Mouse (Mus musculus): ENCODE measurements around the gene Gm21992. TPM values are rescaled to one million over a fixed set of nuclear protein-coding genes. Genes with fewer than 3 reads are reported as not detected.
"Not testable (repeated sequence)": the region's sequence is repeated elsewhere in the genome, so short reads cannot be mapped to it uniquely, and the experiment has no call there.

Gene Gm21992
- polyA plus RNA-seq, 1 experiment from 2014 or later: 20.9 TPM

- 77% methylated on average over 8 of the region's 8 CpGs for WGBS
- ATAC-seq (ENCODE audit: insufficient number of reproducible peaks, insufficient read depth, low FRiP score, low read depth): not testable (repeated sequence)
Observed at GRCm38 (mm10) chr19:4812334-4812949, 1.0 kb upstream of the Gm21992 start.

GRCm38 (mm10) chr19:4811909-4812242 lies 464 bp upstream of the Gm21992 start:
- H3K27ac ChIP-seq (replicated peaks in 1 of 2; ENCODE audit: control insufficient read depth in 1 of 2, insufficient read depth in 1 of 2, low read depth in 2 of 2, low read length in 2 of 2): peak overlapping the region; percentile 92 to 97
- ATAC-seq (ENCODE audit: insufficient number of reproducible peaks, insufficient read depth, low FRiP score, low read depth): peak; percentile 27
- H3K9me3 ChIP-seq (ENCODE audit: control insufficient read depth, low read length): no peaks in the 10 kb centered on the region
- H3K4me3 ChIP-seq (ENCODE audit: control insufficient read depth in 1 of 2, insufficient read depth in 1 of 2, low read depth in 1 of 2, low read length in 2 of 2): peak overlapping the region; percentile 75 to 80
- peak overlapping the region; percentile 87 for H3K9ac ChIP-seq (ENCODE audit: low read length)
- no peaks in the 10 kb centered on the region for H3K27me3 ChIP-seq (ENCODE audit: control insufficient read depth, insufficient read depth, low read length)
- H3K4me1 ChIP-seq (ENCODE audit: control insufficient read depth in 2 of 2, insufficient read depth in 2 of 2, low read length in 2 of 2): peaks cover 7 to 22% of the 10 kb centered on the region in 2 experiments
- H3K4me2 ChIP-seq (ENCODE audit: low read length): peak overlapping the region; percentile 69
- WGBS: 5% methylated on average over 12 of the region's 12 CpGs
- no peaks in the 10 kb centered on the region for H3K36me3 ChIP-seq (ENCODE audit: control insufficient read depth, insufficient read depth, low read length)

More at GRCm38 (mm10) chr19:4812334-4812949, 1.0 kb upstream of the Gm21992 start:
- H3K4me1 ChIP-seq (ENCODE audit: control insufficient read depth in 2 of 2, insufficient read depth in 2 of 2, low read length in 2 of 2): peaks cover 7 to 22% of the 10 kb centered on the region in 2 experiments
- peak overlapping the region; percentile 69 for H3K4me2 ChIP-seq (ENCODE audit: low read length)
- H3K9me3 ChIP-seq (ENCODE audit: control insufficient read depth, low read length); H3K27me3 ChIP-seq (ENCODE audit: control insufficient read depth, insufficient read depth, low read length); H3K36me3 ChIP-seq (ENCODE audit: control insufficient read depth, insufficient read depth, low read length): not testable (repeated sequence)
- peak overlapping the region; percentile 75 to 80 for H3K4me3 ChIP-seq (ENCODE audit: control insufficient read depth in 1 of 2, insufficient read depth in 1 of 2, low read depth in 1 of 2, low read length in 2 of 2)
- peak overlapping the region; percentile 92 to 97 for H3K27ac ChIP-seq (replicated peaks in 1 of 2; ENCODE audit: control insufficient read depth in 1 of 2, insufficient read depth in 1 of 2, low read depth in 2 of 2, low read length in 2 of 2)
- H3K9ac ChIP-seq (ENCODE audit: low read length): peak overlapping the region; percentile 87

- no peaks in the 10 kb centered on the region for H3K9me3 ChIP-seq (ENCODE audit: control insufficient read depth, low read length)
- peak overlapping the region; percentile 75 to 87 for H3K4me3 ChIP-seq (ENCODE audit: control insufficient read depth in 1 of 2, insufficient read depth in 1 of 2, low read depth in 1 of 2, low read length in 2 of 2)
- H3K9ac ChIP-seq (ENCODE audit: low read length): peak overlapping the region; percentile 89
- H3K4me2 ChIP-seq (ENCODE audit: low read length): peak overlapping the region; percentile 89
- ATAC-seq (ENCODE audit: insufficient number of reproducible peaks, insufficient read depth, low FRiP score, low read depth): no peak
- H3K27ac ChIP-seq (replicated peaks in 1 of 2; ENCODE audit: control insufficient read depth in 1 of 2, insufficient read depth in 1 of 2, low read depth in 2 of 2, low read length in 2 of 2): peak overlapping the region; percentile 92 to 97
- WGBS: under 1% methylated on average over 17 of the region's 17 CpGs
- peaks cover 7 to 24% of the 10 kb centered on the region in 2 experiments for H3K4me1 ChIP-seq (ENCODE audit: control insufficient read depth in 2 of 2, insufficient read depth in 2 of 2, low read length in 2 of 2)
- no peaks in the 10 kb centered on the region for H3K27me3 ChIP-seq (ENCODE audit: control insufficient read depth, insufficient read depth, low read length)
- no peaks in the 10 kb centered on the region for H3K36me3 ChIP-seq (ENCODE audit: control insufficient read depth, insufficient read depth, low read length)
Observed at GRCm38 (mm10) chr19:4810746-4811062, 708 bp downstream of the Gm21992 start.

GRCm38 (mm10) chr19:4810309-4810708 lies 1.1 kb downstream of the Gm21992 start:
- H3K36me3 ChIP-seq (ENCODE audit: control insufficient read depth, insufficient read depth, low read length): no peaks in the 10 kb centered on the region
- H3K4me1 ChIP-seq (ENCODE audit: control insufficient read depth in 2 of 2, insufficient read depth in 2 of 2, low read length in 2 of 2): peaks cover 7 to 27% of the 10 kb centered on the region in 2 experiments
- no peaks in the 10 kb centered on the region for H3K9me3 ChIP-seq (ENCODE audit: control insufficient read depth, low read length)
- H3K4me2 ChIP-seq (ENCODE audit: low read length): peak overlapping the region; percentile 89
- H3K4me3 ChIP-seq (ENCODE audit: control insufficient read depth in 1 of 2, insufficient read depth in 1 of 2, low read depth in 1 of 2, low read length in 2 of 2): peak overlapping the region; percentile 75 to 87
- peak overlapping the region; percentile 89 for H3K9ac ChIP-seq (ENCODE audit: low read length)
- no peaks in the 10 kb centered on the region for H3K27me3 ChIP-seq (ENCODE audit: control insufficient read depth, insufficient read depth, low read length)
- peak overlapping the region in 1 of 2 experiments; percentile 97; a peak in 3 of 4 replicates for H3K27ac ChIP-seq (replicated peaks in 1 of 2; ENCODE audit: control insufficient read depth in 1 of 2, insufficient read depth in 1 of 2, low read depth in 2 of 2, low read length in 2 of 2)
- ATAC-seq (ENCODE audit: insufficient number of reproducible peaks, insufficient read depth, low FRiP score, low read depth): no peak
- under 1% methylated on average over 14 of the region's 14 CpGs for WGBS

- no peak overlapping the region for H3K27ac ChIP-seq (replicated peaks in 1 of 2; ENCODE audit: control insufficient read depth in 1 of 2, insufficient read depth in 1 of 2, low read depth in 2 of 2, low read length in 2 of 2)
- H3K36me3 ChIP-seq (ENCODE audit: control insufficient read depth, insufficient read depth, low read length): peaks cover 57% of the 10 kb centered on the region
- no peak for ATAC-seq (ENCODE audit: insufficient number of reproducible peaks, insufficient read depth, low FRiP score, low read depth)
- no peaks in the 10 kb centered on the region for H3K27me3 ChIP-seq (ENCODE audit: control insufficient read depth, insufficient read depth, low read length)
- no peak overlapping the region for H3K4me2 ChIP-seq (ENCODE audit: low read length)
- H3K4me1 ChIP-seq (ENCODE audit: control insufficient read depth in 2 of 2, insufficient read depth in 2 of 2, low read length in 2 of 2): peaks cover 0 to 19% of the 10 kb centered on the region in 2 experiments; a peak in 2 of 4 replicates
- WGBS: 85% methylated on average over 10 of the region's 10 CpGs
- H3K9ac ChIP-seq (ENCODE audit: low read length): no peak overlapping the region
- H3K9me3 ChIP-seq (ENCODE audit: control insufficient read depth, low read length): no peaks in the 10 kb centered on the region
- no peak overlapping the region for H3K4me3 ChIP-seq (ENCODE audit: control insufficient read depth in 1 of 2, insufficient read depth in 1 of 2, low read depth in 1 of 2, low read length in 2 of 2)
Observed at GRCm38 (mm10) chr19:4803283-4803682, 8.1 kb downstream of the Gm21992 start.

- ATAC-seq (ENCODE audit: insufficient number of reproducible peaks, insufficient read depth, low FRiP score, low read depth): no peak
- Histone ChIP-seq H3K27ac (replicated peaks in 1 of 2; ENCODE audit: control insufficient read depth in 1 of 2, insufficient read depth in 1 of 2, low read depth in 2 of 2, low read length in 2 of 2) (no peak overlapping the region), H3K4me2 (ENCODE audit: low read length) (no peak overlapping the region), H3K9me3 (ENCODE audit: control insufficient read depth, low read length) (no peaks in the 10 kb centered on the region), H3K27me3 (ENCODE audit: control insufficient read depth, insufficient read depth, low read length) (no peaks in the 10 kb centered on the region), H3K36me3 (ENCODE audit: control insufficient read depth, insufficient read depth, low read length) (peaks cover 61% of the 10 kb centered on the region), H3K4me1 (ENCODE audit: control insufficient read depth in 2 of 2, insufficient read depth in 2 of 2, low read length in 2 of 2) (peaks cover 0 to 13% of the 10 kb centered on the region in 2 experiments; a peak in 1 of 4 replicates), H3K9ac (ENCODE audit: low read length) (no peak overlapping the region), H3K4me3 (ENCODE audit: control insufficient read depth in 1 of 2, insufficient read depth in 1 of 2, low read depth in 1 of 2, low read length in 2 of 2) (no peak overlapping the region)
- WGBS: 95% methylated on average over 7 of the region's 7 CpGs
Observed at GRCm38 (mm10) chr19:4802691-4803091, 8.7 kb downstream of the Gm21992 start.

GRCm38 (mm10) chr19:4799083-4799482 lies 12.3 kb downstream of the Gm21992 start:
- ATAC-seq (ENCODE audit: insufficient number of reproducible peaks, insufficient read depth, low FRiP score, low read depth): no peak
- H3K4me3 ChIP-seq (ENCODE audit: control insufficient read depth in 1 of 2, insufficient read depth in 1 of 2, low read depth in 1 of 2, low read length in 2 of 2): no peak overlapping the region
- no peaks in the 10 kb centered on the region for H3K27me3 ChIP-seq (ENCODE audit: control insufficient read depth, insufficient read depth, low read length)
- H3K4me1 ChIP-seq (ENCODE audit: control insufficient read depth in 2 of 2, insufficient read depth in 2 of 2, low read length in 2 of 2): peaks cover 0 to 12% of the 10 kb centered on the region in 2 experiments; a peak in 2 of 4 replicates
- H3K27ac ChIP-seq (replicated peaks in 1 of 2; ENCODE audit: control insufficient read depth in 1 of 2, insufficient read depth in 1 of 2, low read depth in 2 of 2, low read length in 2 of 2): no peak overlapping the region
- H3K9ac ChIP-seq (ENCODE audit: low read length): no peak overlapping the region
- WGBS: 95% methylated on average over 5 of the region's 5 CpGs
- H3K4me2 ChIP-seq (ENCODE audit: low read length): no peak overlapping the region
- peaks cover 71% of the 10 kb centered on the region for H3K36me3 ChIP-seq (ENCODE audit: control insufficient read depth, insufficient read depth, low read length)
- H3K9me3 ChIP-seq (ENCODE audit: control insufficient read depth, low read length): no peaks in the 10 kb centered on the region

GRCm38 (mm10) chr19:4797846-4798245 lies 13.6 kb downstream of the Gm21992 start:
- Histone ChIP-seq H3K27ac (replicated peaks in 1 of 2; ENCODE audit: control insufficient read depth in 1 of 2, insufficient read depth in 1 of 2, low read depth in 2 of 2, low read length in 2 of 2) (no peak overlapping the region), H3K4me1 (ENCODE audit: control insufficient read depth in 2 of 2, insufficient read depth in 2 of 2, low read length in 2 of 2) (peaks cover 0 to 13% of the 10 kb centered on the region in 2 experiments; a peak in 2 of 4 replicates), H3K36me3 (ENCODE audit: control insufficient read depth, insufficient read depth, low read length) (peaks cover 59% of the 10 kb centered on the region), H3K4me2 (ENCODE audit: low read length) (no peak overlapping the region), H3K4me3 (ENCODE audit: control insufficient read depth in 1 of 2, insufficient read depth in 1 of 2, low read depth in 1 of 2, low read length in 2 of 2) (no peak overlapping the region), H3K9ac (ENCODE audit: low read length) (no peak overlapping the region), H3K9me3 (ENCODE audit: control insufficient read depth, low read length) (no peaks in the 10 kb centered on the region), H3K27me3 (ENCODE audit: control insufficient read depth, insufficient read depth, low read length) (no peaks in the 10 kb centered on the region)
- ATAC-seq (ENCODE audit: insufficient number of reproducible peaks, insufficient read depth, low FRiP score, low read depth): no peak
- 92% methylated on average over 2 of the region's 2 CpGs for whole genome bisulfite sequencing

All from heart, embryonic 14.5 days (tissue).